Mouse (Mus musculus): Measurements from ENCODE around the gene Timm44.

GRCm38 (mm10) chr8:4275275-4276110 is at the start of gene Timm44:
- TF ChIP-seq CTCF (IDR thresholded peaks at IDR 0.05) = no peak
- TF ChIP-seq POLR2A (IDR thresholded peaks at IDR 0.05; ENCODE audit: insufficient read depth, low read depth, low read length) = peak; percentile 86
- TF ChIP-seq EP300 (IDR thresholded peaks at IDR 0.05; ENCODE audit: insufficient read depth, low read depth, low read length) = peak; percentile 82

Measured in heart, adult 2 months (tissue).